Mouse (Mus musculus) ES-E14 (cell line): ENCODE results near the gene Smim20. TPM values are rescaled to one million over a fixed set of nuclear protein-coding genes. Genes with fewer than 3 reads are reported as not detected.

Experiments
- DNase-seq: peaks from one replicate; pipeline ENCODE4 v3.0.0-alpha.2; 2013; ENCODE audit warnings: low read depth, low spot score
- H3K27ac ChIP-seq: 2 replicates; pipeline ENCODE4 v1.5.1; 2012; ENCODE audit warnings: low read depth, mild to moderate bottlenecking, low read length, moderate library complexity, mixed read lengths; ENCODE audit not compliant: poor library complexity, insufficient read depth, severe bottlenecking
- H3K36me3 ChIP-seq: 2 replicates; pipeline ENCODE4 v1.6.1; 2012; ENCODE audit warnings: mild to moderate bottlenecking, low read length, moderate library complexity, mixed read lengths; ENCODE audit not compliant: control insufficient read depth, poor library complexity, insufficient read depth, severe bottlenecking
- H3K4me1 ChIP-seq, 2 experiments: fragments of 150-350 bp in 1 of 2; sonication (generic) in 1 of 2; 2 replicates each; pipeline ENCODE4 v1.6.1; 2012; ENCODE audit warnings: low read length in 2 of 2, mild to moderate bottlenecking in 1 of 2, mixed read lengths in 1 of 2; ENCODE audit not compliant: control insufficient read depth in 2 of 2, insufficient read depth in 2 of 2, poor library complexity in 1 of 2
- H3K4me3 ChIP-seq, 2 experiments: fragments of 150-350 bp in 1 of 2; sonication (generic) in 1 of 2; 2 replicates each; pipeline ENCODE4 v1.5.1; 2012; ENCODE audit warnings: low read length in 2 of 2, low read depth in 1 of 2, mild to moderate bottlenecking in 1 of 2, mixed read lengths in 1 of 2; ENCODE audit not compliant: insufficient read depth in 1 of 2, poor library complexity in 1 of 2, severe bottlenecking in 1 of 2
- H3K9ac ChIP-seq: 2 replicates; pipeline ENCODE4 v1.6.1; 2012; ENCODE audit warnings: low read depth, mild to moderate bottlenecking, low read length, mixed read lengths; ENCODE audit not compliant: poor library complexity, insufficient read depth, severe bottlenecking
- H3K9me3 ChIP-seq: fragments of 150-350 bp; sonication (generic); 2 replicates; pipeline ENCODE4 v1.6.1; 2012; ENCODE audit warnings: low read depth, mild to moderate bottlenecking, low read length; ENCODE audit not compliant: control insufficient read depth, insufficient read depth
- CHD2 ChIP-seq: IDR thresholded peaks from 2 replicates; pipeline ENCODE4 v1.6.1; 2014; ENCODE audit warnings: mild to moderate bottlenecking, low read depth, low read length, inconsistent platforms
- HCFC1 ChIP-seq: IDR thresholded peaks from 2 replicates; pipeline ENCODE4 v1.6.1; 2012; ENCODE audit warnings: low read length, inconsistent platforms, borderline replicate concordance; ENCODE audit not compliant: insufficient read depth
- MAFK ChIP-seq: IDR thresholded peaks from 2 replicates; pipeline ENCODE4 v1.6.1; 2014; ENCODE audit warnings: mild to moderate bottlenecking, low read depth, low read length, inconsistent platforms; ENCODE audit not compliant: insufficient read depth
- ZC3H11A ChIP-seq: IDR thresholded peaks from 2 replicates; pipeline ENCODE4 v1.6.1; 2012; ENCODE audit warnings: low read depth, mild to moderate bottlenecking, inconsistent platforms, low read length, borderline replicate concordance
- ZNF384 ChIP-seq: IDR thresholded peaks from 2 replicates; pipeline ENCODE4 v1.6.1; 2012; ENCODE audit warnings: low read depth, low read length, inconsistent platforms
- in situ Hi-C, 2 experiments: fragments of 600-800 bp; cut with MboI; formaldehyde crosslinking; loops; one replicate each; pipeline ENCODE4 v1.15.1; 2025; ENCODE audit warnings: low sequenced_read_pairs in 2 of 2, inconsistent platforms in 1 of 2; ENCODE audit not compliant: unreplicated experiment in 2 of 2
- total RNA-seq: library from RNA; depleted of rRNA; stranded (reverse); fragments of 300-350 nt; gene quantifications from 2 replicates; pipeline ENCODE4 v1.2.3, GENCODE M21; 2012

Gene Smim20
- total RNA-seq, 1 experiment: 36.1 TPM

DNA sequence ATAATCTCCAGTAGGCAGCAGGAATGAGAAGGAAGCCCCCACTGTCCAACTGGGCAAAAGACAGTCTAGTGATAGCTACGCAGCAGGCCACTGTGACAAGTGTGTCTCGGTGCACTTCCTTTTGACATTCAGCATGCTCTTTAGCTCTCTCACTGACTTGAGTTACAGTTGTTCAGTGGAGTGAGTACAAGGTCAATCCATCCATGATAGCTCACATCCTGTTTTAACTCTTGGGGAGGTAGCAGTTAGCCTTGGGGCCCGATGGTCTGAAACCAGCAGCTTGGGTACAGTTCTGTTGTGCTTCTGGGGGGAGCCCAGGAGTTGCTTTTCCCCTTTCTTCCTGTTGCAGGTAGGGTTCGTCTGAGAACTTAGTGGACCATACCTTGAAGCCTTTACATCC, 5.7 kb downstream of the Smim20 start:
- no peak for TF ChIP-seq HCFC1
- TF ChIP-seq ZC3H11A: no peak
- TF ChIP-seq CHD2: no peak
- no peak for TF ChIP-seq ZNF384
- TF ChIP-seq MAFK: no peak
- Histone ChIP-seq H3K4me3 (no peak overlapping the region), H3K36me3 (peaks cover 9% of the 10 kb centered on the region; the same call in 1 of the 2 replicates), H3K9me3 (no peaks in the 10 kb centered on the region), H3K27ac (no peak overlapping the region), H3K9ac (no peak overlapping the region), H3K4me1 (peaks cover 2 to 7% of the 10 kb centered on the region in 2 experiments; a peak in 2 of 4 replicates)
- in situ Hi-C loops: no loop called here
- DNase-seq: no peak

GRCm38 (mm10) chr5:53273699-53274430, 7.0 kb downstream of the Smim20 start:
- no peak for DNase-seq
- no peak overlapping the region for H3K27ac ChIP-seq

DNA sequence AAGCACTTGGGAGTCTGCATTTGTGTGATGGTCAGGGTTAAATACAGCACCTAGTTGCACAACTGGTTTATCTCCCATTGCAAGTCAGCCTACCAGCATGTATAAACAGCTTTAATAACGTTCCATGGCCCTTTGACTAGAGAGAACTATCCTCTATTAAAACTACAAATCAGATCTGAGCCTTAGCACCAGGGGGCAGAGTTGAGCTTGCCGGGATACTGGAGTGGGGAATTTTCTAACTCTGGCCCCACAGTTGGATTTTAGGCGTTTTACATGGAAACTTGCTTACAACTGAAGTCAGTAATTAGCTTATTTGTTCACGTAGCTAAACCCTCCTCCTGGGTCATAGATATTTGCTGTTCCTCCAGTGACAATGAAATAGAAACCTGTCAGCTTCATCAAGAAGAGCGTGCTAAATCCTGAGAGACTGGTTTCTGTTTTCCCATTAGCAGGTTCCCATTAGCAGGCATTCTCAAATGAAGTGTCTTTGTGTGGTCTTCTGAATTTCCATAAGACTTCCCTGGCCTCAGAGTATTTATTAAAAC, 8.0 kb downstream of the Smim20 start:
- H3K27ac ChIP-seq: no peak overlapping the region
- no peaks in the 10 kb centered on the region for H3K9me3 ChIP-seq
- in situ Hi-C loops: no loop called here
- TF ChIP-seq MAFK: no peak
- no peak for TF ChIP-seq ZC3H11A
- no peak for TF ChIP-seq HCFC1
- no peak for TF ChIP-seq ZNF384
- no peak for TF ChIP-seq CHD2
- no peak overlapping the region for H3K4me3 ChIP-seq
- H3K4me1 ChIP-seq: no peaks in the 10 kb centered on the region
- H3K9ac ChIP-seq: no peak overlapping the region
- DNase-seq: no peak
- peaks cover 7% of the 10 kb centered on the region; the same call in 1 of the 2 replicates for H3K36me3 ChIP-seq

More at GRCm38 (mm10) chr5:53273699-53274430, 7.0 kb downstream of the Smim20 start:
- Histone ChIP-seq H3K4me1 (peaks cover 0 to 2% of the 10 kb centered on the region in 2 experiments; a peak in 1 of 4 replicates), H3K9me3 (no peaks in the 10 kb centered on the region), H3K4me3 (no peak overlapping the region), H3K9ac (no peak overlapping the region), H3K36me3 (peaks cover 7% of the 10 kb centered on the region; the same call in 1 of the 2 replicates)
- TF ChIP-seq HCFC1 (no peak), CHD2 (no peak), ZNF384 (no peak), MAFK (no peak), ZC3H11A (no peak)
- in situ Hi-C loops: no loop called here

GRCm38 (mm10) chr5:53275376-53275775, 8.5 kb downstream of the Smim20 start:
- no peak overlapping the region for H3K9ac ChIP-seq
- no peaks in the 10 kb centered on the region for H3K9me3 ChIP-seq
- H3K4me1 ChIP-seq: no peaks in the 10 kb centered on the region
- peaks cover 7% of the 10 kb centered on the region; the same call in 1 of the 2 replicates for H3K36me3 ChIP-seq
- DNase-seq: no peak
- H3K27ac ChIP-seq: no peak overlapping the region
- no peak overlapping the region for H3K4me3 ChIP-seq
- in situ Hi-C loops: no loop called here
- TF ChIP-seq CHD2 (no peak), ZC3H11A (no peak), ZNF384 (no peak), MAFK (no peak), HCFC1 (no peak)
